Mouse (Mus musculus): ENCODE measurements at regions not wholly inside any gene's neighbourhood (a gene's known extent, or its start where the extent isn't known, plus 50 kb on each side); places are given as distances from the start of the nearest gene placed in this dataset.
A peak's percentile ranks its signal among the peaks of the same experiment; 100 is the strongest.

GRCm38 (mm10) chr5:52057261-52057660, 133.1 kb downstream of the Dhx15 start:
- Histone ChIP-seq H3K9me3 (replicated peaks; ENCODE audit: control insufficient read depth, low read length) (no peaks in the 10 kb centered on the region), H3K4me3 (replicated peaks; ENCODE audit: low read length) (no peak overlapping the region), H3K27me3 (ENCODE audit: control insufficient read depth, insufficient read depth, low read length) (no peaks in the 10 kb centered on the region), H3K27ac (ENCODE audit: low read length) (no peak overlapping the region), H3K4me1 (ENCODE audit: control insufficient read depth, insufficient read depth, low read length) (no peaks in the 10 kb centered on the region), H3K4me2 (ENCODE audit: low read depth, low read length) (no peak overlapping the region), H3K9ac (ENCODE audit: low read length) (no peak overlapping the region), H3K36me3 (ENCODE audit: control insufficient read depth, insufficient read depth, low read length) (no peaks in the 10 kb centered on the region)
- no peak for ATAC-seq (ENCODE audit: insufficient read depth, low FRiP score)
- WGBS: 83% methylated on average over 1 of the region's 1 CpGs

GRCm38 (mm10) chr5:52052072-52052465, 138.2 kb downstream of the Dhx15 start:
- Histone ChIP-seq H3K27me3 (ENCODE audit: control insufficient read depth, insufficient read depth, low read length) (no peaks in the 10 kb centered on the region), H3K4me1 (ENCODE audit: control insufficient read depth, insufficient read depth, low read length) (no peaks in the 10 kb centered on the region), H3K27ac (ENCODE audit: low read length) (no peak overlapping the region), H3K36me3 (ENCODE audit: control insufficient read depth, insufficient read depth, low read length) (no peaks in the 10 kb centered on the region), H3K9me3 (replicated peaks; ENCODE audit: control insufficient read depth, low read length) (no peaks in the 10 kb centered on the region), H3K9ac (ENCODE audit: low read length) (no peak overlapping the region), H3K4me2 (ENCODE audit: low read depth, low read length) (no peak overlapping the region), H3K4me3 (replicated peaks; ENCODE audit: low read length) (no peak overlapping the region)
- no peak for ATAC-seq (ENCODE audit: insufficient read depth, low FRiP score)
- 38% methylated on average over 4 of the region's 4 CpGs for WGBS

DNA sequence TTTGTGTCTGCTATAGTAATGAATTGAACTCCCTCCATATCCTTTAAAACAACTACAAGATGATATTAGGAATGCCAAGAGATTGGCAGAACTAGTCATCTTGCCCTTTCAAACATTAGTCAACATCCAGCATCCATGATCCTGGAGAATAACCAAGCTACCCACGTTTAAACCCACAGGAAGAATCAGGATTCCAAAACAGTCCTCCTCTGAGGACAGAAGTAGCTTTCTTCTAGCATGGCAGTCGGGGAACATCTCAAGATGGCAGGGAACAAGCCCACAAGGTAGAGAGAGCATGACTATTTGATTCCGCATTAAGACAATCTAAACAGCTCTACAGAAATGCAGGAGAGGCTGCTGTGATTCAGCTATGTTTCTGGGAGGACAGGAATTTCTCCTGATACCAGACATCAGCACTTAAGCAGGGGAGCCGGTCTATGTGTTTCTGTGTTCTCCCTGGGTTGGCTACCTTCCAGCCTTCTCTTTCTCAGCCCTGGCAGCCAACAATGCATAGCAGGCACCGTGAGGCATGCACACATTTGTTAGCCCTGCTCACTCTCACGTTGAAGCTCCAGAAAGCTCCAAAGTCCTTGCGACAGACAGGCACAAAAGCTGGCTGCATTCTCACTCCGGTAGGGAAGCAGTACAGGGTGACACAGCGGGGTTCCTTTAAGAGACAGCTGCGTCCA, 138.8 kb downstream of the Dhx15 start:
- no peak for ATAC-seq (ENCODE audit: insufficient read depth, low FRiP score)
- Histone ChIP-seq H3K4me1 (ENCODE audit: control insufficient read depth, insufficient read depth, low read length) (no peaks in the 10 kb centered on the region), H3K36me3 (ENCODE audit: control insufficient read depth, insufficient read depth, low read length) (no peaks in the 10 kb centered on the region), H3K4me3 (replicated peaks; ENCODE audit: low read length) (no peak overlapping the region), H3K9ac (ENCODE audit: low read length) (0 out of 2 replicates have a peak overlapping the region, but pooled peaks have one; percentile 38), H3K4me2 (ENCODE audit: low read depth, low read length) (no peak overlapping the region), H3K27ac (ENCODE audit: low read length) (no peak overlapping the region), H3K9me3 (replicated peaks; ENCODE audit: control insufficient read depth, low read length) (no peaks in the 10 kb centered on the region), H3K27me3 (ENCODE audit: control insufficient read depth, insufficient read depth, low read length) (no peaks in the 10 kb centered on the region)
- 32% methylated on average over 10 of the region's 10 CpGs for WGBS

DNA sequence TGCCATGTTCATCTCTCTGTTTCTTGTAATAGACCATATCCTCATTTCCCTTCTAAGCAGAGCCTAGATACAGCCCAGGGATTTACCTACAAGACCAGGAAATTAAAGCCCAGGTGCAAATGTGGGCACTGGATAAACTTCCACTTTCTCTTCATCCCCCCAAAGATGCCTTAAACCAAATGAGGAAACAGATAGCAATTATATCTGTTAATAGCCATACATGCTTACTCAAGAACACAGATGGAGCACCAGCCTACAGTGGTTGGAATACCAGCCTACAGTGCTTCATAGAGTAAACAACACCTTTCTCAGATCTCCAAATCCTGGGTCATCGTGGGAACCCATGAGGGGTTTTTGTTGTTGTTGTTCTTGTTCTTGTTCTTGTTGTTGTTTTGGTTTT, 141.5 kb downstream of the Dhx15 start:
- H3K4me3 ChIP-seq (replicated peaks; ENCODE audit: low read length): no peak overlapping the region
- WGBS: 91% methylated on average over 1 of the region's 1 CpGs
- no peak for ATAC-seq (ENCODE audit: insufficient read depth, low FRiP score)

DNA sequence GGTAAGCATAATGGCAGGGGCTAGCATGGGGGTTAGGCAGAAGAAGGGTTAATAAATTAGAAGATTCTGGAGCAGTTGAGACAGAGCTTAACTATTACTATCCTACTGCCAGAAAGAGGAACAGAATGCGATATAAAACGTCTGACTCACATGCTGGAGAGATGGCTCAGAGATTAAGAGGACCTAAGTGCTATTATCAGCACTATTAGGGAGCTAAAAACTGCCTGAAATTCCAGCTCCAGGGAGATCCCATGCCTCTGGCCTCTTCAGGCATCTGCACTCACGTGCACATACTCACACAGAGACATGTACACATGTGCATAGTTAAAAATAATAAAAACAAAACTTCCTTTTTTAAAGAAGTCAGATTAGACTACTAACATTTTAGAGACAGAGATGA, 143.6 kb downstream of the Dhx15 start:
- Histone ChIP-seq H3K36me3 (ENCODE audit: control insufficient read depth, insufficient read depth, low read length) (no peaks in the 10 kb centered on the region), H3K9ac (ENCODE audit: low read length) (no peak overlapping the region), H3K4me3 (replicated peaks; ENCODE audit: low read length) (no peak overlapping the region), H3K27me3 (ENCODE audit: control insufficient read depth, insufficient read depth, low read length) (no peaks in the 10 kb centered on the region), H3K4me1 (ENCODE audit: control insufficient read depth, insufficient read depth, low read length) (no peaks in the 10 kb centered on the region), H3K9me3 (replicated peaks; ENCODE audit: control insufficient read depth, low read length) (no peaks in the 10 kb centered on the region), H3K27ac (ENCODE audit: low read length) (no peak overlapping the region), H3K4me2 (ENCODE audit: low read depth, low read length) (no peak overlapping the region)
- ATAC-seq (ENCODE audit: insufficient read depth, low FRiP score): no peak
- WGBS: 58% methylated on average over 3 of the region's 3 CpGs

More for the DNA sequence above, 141.5 kb downstream of the Dhx15 start:
- Histone ChIP-seq H3K9ac (ENCODE audit: low read length) (no peak overlapping the region), H3K27ac (ENCODE audit: low read length) (no peak overlapping the region), H3K27me3 (ENCODE audit: control insufficient read depth, insufficient read depth, low read length) (no peaks in the 10 kb centered on the region), H3K36me3 (ENCODE audit: control insufficient read depth, insufficient read depth, low read length) (no peaks in the 10 kb centered on the region), H3K9me3 (replicated peaks; ENCODE audit: control insufficient read depth, low read length) (no peaks in the 10 kb centered on the region), H3K4me2 (ENCODE audit: low read depth, low read length) (no peak overlapping the region), H3K4me1 (ENCODE audit: control insufficient read depth, insufficient read depth, low read length) (no peaks in the 10 kb centered on the region)

DNA sequence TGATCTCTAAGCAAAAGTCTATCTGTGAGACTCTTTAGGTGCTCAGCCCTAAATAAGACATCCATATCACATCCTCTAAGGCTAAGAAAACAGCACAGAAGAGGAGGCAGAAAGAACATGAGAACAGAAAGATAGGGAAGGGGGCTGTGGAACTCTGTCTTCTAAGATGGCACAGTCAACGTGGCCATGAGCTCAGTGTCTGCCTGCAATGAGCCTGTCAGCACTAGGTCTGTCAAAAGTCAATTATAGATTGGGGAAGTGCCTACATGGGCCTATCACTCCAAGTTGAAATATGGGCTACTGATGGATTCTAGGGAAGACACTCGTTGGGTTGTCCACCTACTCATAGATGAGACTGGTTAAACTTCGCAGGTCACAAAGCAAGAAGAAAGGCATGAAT, 146.2 kb downstream of the Dhx15 start:
- no peak overlapping the region for H3K4me3 ChIP-seq (replicated peaks; ENCODE audit: low read length)
- WGBS: 81% methylated on average over 3 of the region's 3 CpGs
- H3K27me3 ChIP-seq (ENCODE audit: control insufficient read depth, insufficient read depth, low read length): no peaks in the 10 kb centered on the region
- H3K27ac ChIP-seq (ENCODE audit: low read length): no peak overlapping the region
- H3K9me3 ChIP-seq (replicated peaks; ENCODE audit: control insufficient read depth, low read length): no peaks in the 10 kb centered on the region
- no peaks in the 10 kb centered on the region for H3K36me3 ChIP-seq (ENCODE audit: control insufficient read depth, insufficient read depth, low read length)
- no peaks in the 10 kb centered on the region for H3K4me1 ChIP-seq (ENCODE audit: control insufficient read depth, insufficient read depth, low read length)
- no peak overlapping the region for H3K9ac ChIP-seq (ENCODE audit: low read length)
- no peak for ATAC-seq (ENCODE audit: insufficient read depth, low FRiP score)
- no peak overlapping the region for H3K4me2 ChIP-seq (ENCODE audit: low read depth, low read length)

GRCm38 (mm10) chr5:52041447-52041846, 148.9 kb downstream of the Dhx15 start:
- no peaks in the 10 kb centered on the region for H3K9me3 ChIP-seq (replicated peaks; ENCODE audit: control insufficient read depth, low read length)
- no peaks in the 10 kb centered on the region for H3K27me3 ChIP-seq (ENCODE audit: control insufficient read depth, insufficient read depth, low read length)
- no peak for ATAC-seq (ENCODE audit: insufficient read depth, low FRiP score)
- no peak overlapping the region for H3K27ac ChIP-seq (ENCODE audit: low read length)
- 76% methylated on average over 3 of the region's 3 CpGs for WGBS
- H3K4me3 ChIP-seq (replicated peaks; ENCODE audit: low read length): no peak overlapping the region
- H3K9ac ChIP-seq (ENCODE audit: low read length): no peak overlapping the region
- H3K36me3 ChIP-seq (ENCODE audit: control insufficient read depth, insufficient read depth, low read length): no peaks in the 10 kb centered on the region
- H3K4me1 ChIP-seq (ENCODE audit: control insufficient read depth, insufficient read depth, low read length): no peaks in the 10 kb centered on the region
- no peak overlapping the region for H3K4me2 ChIP-seq (ENCODE audit: low read depth, low read length)

DNA sequence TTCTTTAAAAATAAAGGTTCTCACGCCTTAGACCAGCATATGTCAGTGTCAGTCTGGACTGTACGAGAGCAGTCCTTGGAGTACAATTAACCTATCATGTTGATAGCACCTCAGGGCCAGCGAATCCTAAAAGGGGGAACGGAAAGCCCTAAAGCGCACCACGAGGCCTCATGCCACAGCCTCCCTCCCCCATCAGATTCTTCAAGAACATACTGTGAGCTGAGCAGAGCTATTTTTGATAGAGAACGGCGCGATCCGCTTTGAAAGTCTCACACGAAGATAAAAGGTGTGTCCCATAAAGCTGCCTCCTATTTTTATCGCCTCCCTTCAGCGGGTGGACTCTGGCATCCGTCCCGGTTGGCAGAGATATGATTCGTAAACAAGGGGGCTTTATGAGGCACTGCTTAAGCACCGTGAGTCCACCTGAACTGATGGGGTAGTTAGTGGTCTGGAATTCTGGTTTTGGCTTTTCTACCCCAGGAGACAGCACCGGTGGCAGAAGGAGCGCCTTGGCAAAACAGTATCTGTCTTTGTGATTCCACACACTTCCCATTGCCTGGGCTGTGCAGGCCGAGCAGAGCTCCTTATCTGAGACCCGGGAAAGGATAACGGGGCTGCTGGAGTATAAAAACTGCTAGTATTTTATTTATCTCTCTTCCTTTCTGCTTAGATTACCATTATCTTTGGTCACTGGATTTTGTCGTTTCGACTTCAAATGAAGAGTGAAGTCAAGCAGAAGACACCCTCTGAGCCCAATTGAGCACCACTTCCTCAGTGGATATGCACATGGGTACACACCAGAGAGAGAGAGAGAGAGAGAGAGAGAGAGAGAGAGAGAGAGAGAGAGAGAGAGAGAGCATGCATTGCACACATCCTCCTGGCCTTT, 149.6 kb downstream of the Dhx15 start:
- no peak overlapping the region for H3K27ac ChIP-seq (ENCODE audit: low read length)
- H3K4me1 ChIP-seq (ENCODE audit: control insufficient read depth, insufficient read depth, low read length): no peaks in the 10 kb centered on the region
- WGBS: 64% methylated on average over 24 of the region's 24 CpGs
- no peaks in the 10 kb centered on the region for H3K36me3 ChIP-seq (ENCODE audit: control insufficient read depth, insufficient read depth, low read length)
- H3K27me3 ChIP-seq (ENCODE audit: control insufficient read depth, insufficient read depth, low read length): no peaks in the 10 kb centered on the region
- no peak overlapping the region for H3K4me2 ChIP-seq (ENCODE audit: low read depth, low read length)
- no peaks in the 10 kb centered on the region for H3K9me3 ChIP-seq (replicated peaks; ENCODE audit: control insufficient read depth, low read length)
- H3K4me3 ChIP-seq (replicated peaks; ENCODE audit: low read length): no peak overlapping the region
- ATAC-seq (ENCODE audit: insufficient read depth, low FRiP score): no peak
- H3K9ac ChIP-seq (ENCODE audit: low read length): no peak overlapping the region

- ATAC-seq (ENCODE audit: insufficient read depth, low FRiP score): no peak
- Histone ChIP-seq H3K9me3 (replicated peaks; ENCODE audit: control insufficient read depth, low read length) (no peaks in the 10 kb centered on the region), H3K9ac (ENCODE audit: low read length) (no peak overlapping the region), H3K4me2 (ENCODE audit: low read depth, low read length) (no peak overlapping the region), H3K4me3 (replicated peaks; ENCODE audit: low read length) (no peak overlapping the region), H3K36me3 (ENCODE audit: control insufficient read depth, insufficient read depth, low read length) (no peaks in the 10 kb centered on the region), H3K4me1 (ENCODE audit: control insufficient read depth, insufficient read depth, low read length) (no peaks in the 10 kb centered on the region), H3K27ac (ENCODE audit: low read length) (no peak overlapping the region), H3K27me3 (ENCODE audit: control insufficient read depth, insufficient read depth, low read length) (no peaks in the 10 kb centered on the region)
- 80% methylated on average over 6 of the region's 6 CpGs for WGBS
Measured at GRCm38 (mm10) chr5:52035339-52035738, 155.0 kb downstream of the Dhx15 start.

All from stomach, embryonic 16.5 days (tissue).